Mouse (Mus musculus) neural tube, embryonic 14.5 days (tissue): ENCODE results near the gene Aldh4a1. TPM values are rescaled to one million over a fixed set of nuclear protein-coding genes. Genes with fewer than 3 reads are reported as not detected.

Experiments used
- ATAC-seq: fragments of 200-750 bp; cut with Nextera tagmentation; 2 replicates; pipeline ENCODE4 v1.8.0; 2017; ENCODE audit warnings: low read depth, mild to moderate bottlenecking, moderate TSS enrichment, moderate library complexity
- H3K27ac ChIP-seq: fragments of 300-500 bp; sonication (generic); 2 replicates; pipeline ENCODE4 v1.5.1; 2014; ENCODE audit warnings: low read depth, mild to moderate bottlenecking, control low read depth, low read length, moderate library complexity, mixed read lengths
- H3K27me3 ChIP-seq: fragments of 300-500 bp; sonication (generic); 2 replicates; pipeline ENCODE4 v1.6.1; 2014; ENCODE audit warnings: low read length; ENCODE audit not compliant: control insufficient read depth, insufficient read depth
- H3K36me3 ChIP-seq: fragments of 300-500 bp; sonication (generic); 2 replicates; pipeline ENCODE4 v1.6.1; 2014; ENCODE audit warnings: low read length, mixed read lengths; ENCODE audit not compliant: control insufficient read depth, insufficient read depth
- H3K4me1 ChIP-seq: fragments of 300-500 bp; sonication (generic); 2 replicates; pipeline ENCODE4 v1.6.1; 2014; ENCODE audit warnings: low read length; ENCODE audit not compliant: control insufficient read depth, insufficient read depth
- H3K4me2 ChIP-seq: fragments of 300-500 bp; sonication (generic); 2 replicates; pipeline ENCODE4 v1.6.1; 2014; ENCODE audit warnings: mild to moderate bottlenecking, low read depth, low read length, control low read depth
- H3K4me3 ChIP-seq: fragments of 300-500 bp; sonication (generic); 2 replicates; pipeline ENCODE4 v1.5.1; 2014; ENCODE audit warnings: low read depth, low read length, control low read depth, mixed read lengths
- H3K9ac ChIP-seq: fragments of 300-500 bp; sonication (generic); replicated peaks from 2 replicates; pipeline ENCODE4 v1.6.1; 2014; ENCODE audit warnings: low read depth, mild to moderate bottlenecking, control low read depth, low read length, mixed read lengths
- H3K9me3 ChIP-seq: fragments of 300-500 bp; sonication (generic); 2 replicates; pipeline ENCODE4 v1.6.1; 2016; ENCODE audit warnings: low read length; ENCODE audit not compliant: control insufficient read depth
- WGBS: fragments of 180-500 bp; shearing (Covaris S2); extraction: QIAGEN DNeasy Blood & Tissue Kit; methylation state at CpG from one replicate; pipeline ENCODE4 v1.1.7; 2014; 5-methylcytosine and 5-hydroxymethylcytosine counted together
- polyA plus RNA-seq: library from polyadenylated mRNA; unstranded; fragments of >200 nt; fragmentation: Nextera tagmentation; extraction: Ambion mirVana; gene quantifications from 2 replicates; pipeline ENCODE4 v1.2.1, GENCODE M21; 2014

Gene Aldh4a1
- polyA plus RNA-seq, 1 experiment from 2014 or later: 13.5 TPM

- Histone ChIP-seq H3K36me3 (peaks cover 8% of the 10 kb centered on the region; the same call in 1 of the 2 replicates), H3K9me3 (no peaks in the 10 kb centered on the region), H3K4me1 (peaks cover 21% of the 10 kb centered on the region), H3K4me3 (no peak overlapping the region), H3K27me3 (no peaks in the 10 kb centered on the region), H3K27ac (no peak overlapping the region), H3K4me2 (no peak overlapping the region), H3K9ac (peak overlapping the region; percentile 41; the same call in 1 of the 2 replicates)
- WGBS: 9% methylated on average over 12 of the region's 12 CpGs
- ATAC-seq: 0 out of 2 replicates have a peak, but pooled peaks have one; percentile 18
Measured at GRCm38 (mm10) chr4:139639801-139640200, 17.1 kb downstream of the Aldh4a1 start.

GRCm38 (mm10) chr4:139640333-139640732, 17.7 kb downstream of the Aldh4a1 start:
- no peaks in the 10 kb centered on the region for H3K27me3 ChIP-seq
- H3K9me3 ChIP-seq: no peaks in the 10 kb centered on the region
- peaks cover 21% of the 10 kb centered on the region for H3K4me1 ChIP-seq
- no peak overlapping the region for H3K9ac ChIP-seq
- no peak overlapping the region for H3K27ac ChIP-seq
- WGBS: 42% methylated on average over 12 of the region's 12 CpGs
- H3K36me3 ChIP-seq: peaks cover 8% of the 10 kb centered on the region; the same call in 1 of the 2 replicates
- no peak for ATAC-seq
- H3K4me3 ChIP-seq: no peak overlapping the region
- no peak overlapping the region for H3K4me2 ChIP-seq

GRCm38 (mm10) chr4:139640775-139641174, 18.1 kb downstream of the Aldh4a1 start:
- Histone ChIP-seq H3K4me1 (peaks cover 21% of the 10 kb centered on the region), H3K4me2 (no peak overlapping the region), H3K36me3 (peaks cover 8% of the 10 kb centered on the region; the same call in 1 of the 2 replicates), H3K4me3 (no peak overlapping the region), H3K9ac (no peak overlapping the region), H3K9me3 (no peaks in the 10 kb centered on the region), H3K27me3 (no peaks in the 10 kb centered on the region), H3K27ac (no peak overlapping the region)
- WGBS: 53% methylated on average over 6 of the region's 6 CpGs
- ATAC-seq: no peak

GRCm38 (mm10) chr4:139641829-139642425, 19.3 kb downstream of the Aldh4a1 start:
- Histone ChIP-seq H3K9ac (no peak overlapping the region), H3K36me3 (peaks cover 11% of the 10 kb centered on the region; the same call in 1 of the 2 replicates), H3K9me3 (no peaks in the 10 kb centered on the region), H3K4me1 (peaks cover 21% of the 10 kb centered on the region), H3K4me2 (peak overlapping the region; percentile 30; the same call in 1 of the 2 replicates), H3K27me3 (no peaks in the 10 kb centered on the region), H3K4me3 (no peak overlapping the region), H3K27ac (no peak overlapping the region)
- 2% methylated on average over 29 of the region's 30 CpGs for WGBS
- ATAC-seq: no peak

GRCm38 (mm10) chr4:139643972-139644371, 21.3 kb downstream of the Aldh4a1 start:
- Histone ChIP-seq H3K4me2 (no peak overlapping the region), H3K27ac (no peak overlapping the region), H3K36me3 (peaks cover 19% of the 10 kb centered on the region; the same call in 1 of the 2 replicates), H3K4me1 (peaks cover 21% of the 10 kb centered on the region), H3K4me3 (no peak overlapping the region), H3K9ac (no peak overlapping the region), H3K9me3 (no peaks in the 10 kb centered on the region), H3K27me3 (no peaks in the 10 kb centered on the region)
- ATAC-seq: no peak
- 18% methylated on average over 9 of the region's 9 CpGs for WGBS

GRCm38 (mm10) chr4:139646916-139647315, 24.2 kb downstream of the Aldh4a1 start:
- Histone ChIP-seq H3K4me2 (no peak overlapping the region), H3K36me3 (peaks cover 19% of the 10 kb centered on the region; the same call in 1 of the 2 replicates), H3K27ac (no peak overlapping the region), H3K4me1 (peaks cover 5% of the 10 kb centered on the region; the same call in 1 of the 2 replicates), H3K9ac (no peak overlapping the region), H3K27me3 (no peaks in the 10 kb centered on the region), H3K9me3 (no peaks in the 10 kb centered on the region), H3K4me3 (no peak overlapping the region)
- WGBS: 86% methylated on average over 7 of the region's 7 CpGs
- no peak for ATAC-seq

GRCm38 (mm10) chr4:139650086-139650743, 27.5 kb downstream of the Aldh4a1 start:
- Histone ChIP-seq H3K4me1 (no peaks in the 10 kb centered on the region), H3K4me2 (no peak overlapping the region), H3K27me3 (no peaks in the 10 kb centered on the region), H3K9me3 (no peaks in the 10 kb centered on the region), H3K9ac (no peak overlapping the region), H3K4me3 (no peak overlapping the region), H3K27ac (no peak overlapping the region), H3K36me3 (peaks cover 11% of the 10 kb centered on the region; the same call in 1 of the 2 replicates)
- 47% methylated on average over 15 of the region's 15 CpGs for WGBS
- no peak for ATAC-seq

- Histone ChIP-seq H3K9ac (no peak overlapping the region), H3K27me3 (no peaks in the 10 kb centered on the region), H3K27ac (no peak overlapping the region), H3K36me3 (peaks cover 11% of the 10 kb centered on the region; the same call in 1 of the 2 replicates), H3K4me2 (no peak overlapping the region), H3K4me3 (no peak overlapping the region), H3K9me3 (no peaks in the 10 kb centered on the region), H3K4me1 (no peaks in the 10 kb centered on the region)
- ATAC-seq: no peak
- WGBS: 34% methylated on average over 11 of the region's 11 CpGs
Measured at GRCm38 (mm10) chr4:139650907-139651306, 28.2 kb downstream of the Aldh4a1 start.

GRCm38 (mm10) chr4:139653238-139653637, 30.6 kb downstream of the Aldh4a1 start, which contains the start of gene Tas1r2:
Gene Tas1r2, plus strand, starts transcription at chr4:139653538.
- no peak within 1 kb of the TSS for H3K4me2 ChIP-seq

More at GRCm38 (mm10) chr4:139653238-139653637, 30.6 kb downstream of the Aldh4a1 start, which contains the start of gene Tas1r2:
- Histone ChIP-seq H3K27me3 (no peaks in the 10 kb centered on the region), H3K9ac (no peak within 1 kb of the TSS), H3K27ac (no peak within 1 kb of the TSS), H3K9me3 (no peaks in the 10 kb centered on the region), H3K36me3 (peaks cover 6% of the 10 kb centered on the region; the same call in 1 of the 2 replicates), H3K4me1 (no peaks in the 10 kb centered on the region), H3K4me3 (no peak within 1 kb of the TSS)
- no peak for ATAC-seq
- WGBS: 83% methylated on average over 8 of the region's 8 CpGs
